Mouse (Mus musculus) heart, adult 10 weeks (tissue): ENCODE results near the gene Mdga2. TPM values are rescaled to one million over a fixed set of nuclear protein-coding genes. Genes with fewer than 3 reads are reported as not detected.

ENCODE experiments used
- polyA plus RNA-seq: library from polyadenylated mRNA; stranded (reverse); fragments of 350-450 nt; fragmentation: Illumina TruSeq; extraction: RNeasy Lipid Tissue Mini Kit (QIAGEN cat#74804); gene quantifications from one replicate; pipeline ENCODE4 v1.2.3, GENCODE M21; 2014; ENCODE audit warnings: low read depth, low replicate concordance

Gene Mdga2
- 0.29 TPM for polyA plus RNA-seq

DNA sequence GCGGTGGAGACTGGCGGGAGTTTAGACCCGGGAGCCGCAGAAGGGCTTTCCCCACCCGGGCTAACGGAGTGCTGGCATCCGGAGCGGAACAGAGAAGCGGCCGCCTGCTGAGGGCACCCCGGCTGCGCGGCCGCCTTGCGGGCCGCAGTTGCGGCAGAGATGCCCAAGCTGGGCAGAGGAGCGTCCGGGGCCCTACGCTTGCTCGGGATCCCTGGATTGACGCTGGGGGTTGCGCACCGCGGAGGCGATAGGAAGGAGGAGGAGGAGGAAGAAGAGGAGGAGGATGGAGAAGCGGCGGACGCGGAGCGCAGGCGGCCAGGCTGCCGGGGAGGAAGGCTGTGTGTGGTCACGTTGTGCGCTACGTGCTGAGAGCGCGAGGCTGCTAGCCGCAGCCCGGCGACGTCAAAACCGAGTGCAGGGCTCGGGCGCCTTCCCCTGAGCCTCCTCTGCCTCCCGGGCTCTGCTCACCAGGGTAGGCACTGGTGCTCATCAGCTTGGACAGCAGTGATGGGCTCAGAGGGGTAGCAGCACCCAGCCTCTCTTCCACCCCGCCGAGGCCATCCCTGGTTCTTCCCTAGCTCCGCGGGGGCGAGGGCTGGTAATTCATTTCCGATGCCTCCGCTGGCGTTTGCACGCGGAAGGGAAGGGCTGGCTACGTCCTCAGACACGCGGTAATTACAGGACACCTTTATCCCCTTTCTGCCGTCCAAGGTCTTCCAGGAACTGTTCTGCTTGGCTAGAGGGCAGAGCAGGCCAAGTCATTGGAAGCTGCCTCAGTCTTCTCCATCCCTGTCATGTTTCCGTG is at the start of gene Mdga2:
TSS of gene Mdga2 (minus strand) at position 329 of the 805 bp plus-strand sequence.

